Mouse (Mus musculus): ENCODE measurements around the gene Kdm2a.

GRCm38 (mm10) chr19:4296611-4297010, 101.5 kb downstream of the Kdm2a start:
- TF ChIP-seq POLR2A (IDR thresholded peaks at IDR 0.05; ENCODE audit: low read depth, low read length) (no peak), CTCF (conservative IDR thresholded peaks at IDR 0.05; ENCODE audit: insufficient read depth, insufficient read length, low read depth, low read length) (no peak)

Data from kidney, adult 2 months (tissue).